Mouse (Mus musculus): ENCODE results near the gene Cdkal1. TPM values are rescaled to one million over a fixed set of nuclear protein-coding genes. Genes with fewer than 3 reads are reported as not detected.

Cdkal1 gene
- polyA plus RNA-seq, 1 experiment: 5.1 TPM

- H3K4me3 ChIP-seq (ENCODE audit: insufficient read depth, poor library complexity, severe bottlenecking): no peak overlapping the region
- TF ChIP-seq MYOD1 (IDR thresholded peaks at IDR 0.05; ENCODE audit: control insufficient read depth, insufficient read length, low read depth): no peak
- TF ChIP-seq CTCF (IDR thresholded peaks at IDR 0.05; ENCODE audit: control insufficient read depth, insufficient read depth, insufficient read length): no peak
- TF ChIP-seq MAX (IDR thresholded peaks at IDR 0.05): no peak
- no peak for TF ChIP-seq USF1 (IDR thresholded peaks at IDR 0.05; ENCODE audit: low read depth)
- no peak for TF ChIP-seq CEBPB (IDR thresholded peaks at IDR 0.05; ENCODE audit: low read depth)
- no peaks in the 10 kb centered on the region for H3K36me3 ChIP-seq (ENCODE audit: control insufficient read depth, insufficient read depth)
- H3ac ChIP-seq (ENCODE audit: control insufficient read depth, insufficient read length, low read depth): no peak overlapping the region
- H3K27me3 ChIP-seq (ENCODE audit: control insufficient read depth, insufficient read depth, insufficient read length): no peaks in the 10 kb centered on the region
- no peaks in the 10 kb centered on the region for H3K79me2 ChIP-seq (ENCODE audit: control insufficient read depth, insufficient read depth)
- no peaks in the 10 kb centered on the region for H3K79me3 ChIP-seq (ENCODE audit: low read depth)
Observed at GRCm38 (mm10) chr13:29210159-29211021, 645.1 kb downstream of the Cdkal1 start.

- no peak overlapping the region for H3K4me3 ChIP-seq (ENCODE audit: insufficient read depth, poor library complexity, severe bottlenecking)
Observed at GRCm38 (mm10) chr13:29208749-29209148, 646.7 kb downstream of the Cdkal1 start.

GRCm38 (mm10) chr13:29203856-29204255, 651.6 kb downstream of the Cdkal1 start:
- Histone ChIP-seq H3K4me3 (ENCODE audit: insufficient read depth, poor library complexity, severe bottlenecking) (no peak overlapping the region), H3K79me3 (ENCODE audit: low read depth) (no peaks in the 10 kb centered on the region), H3K79me2 (ENCODE audit: control insufficient read depth, insufficient read depth) (no peaks in the 10 kb centered on the region), H3K27me3 (ENCODE audit: control insufficient read depth, insufficient read depth, insufficient read length) (no peaks in the 10 kb centered on the region), H3ac (ENCODE audit: control insufficient read depth, insufficient read length, low read depth) (no peak overlapping the region), H3K36me3 (ENCODE audit: control insufficient read depth, insufficient read depth) (no peaks in the 10 kb centered on the region)
- TF ChIP-seq CEBPB (IDR thresholded peaks at IDR 0.05; ENCODE audit: low read depth): no peak
- no peak for TF ChIP-seq MYOG (IDR thresholded peaks at IDR 0.05; ENCODE audit: control insufficient read depth, extremely low read depth, insufficient read length)
- no peak for TF ChIP-seq MYOD1 (IDR thresholded peaks at IDR 0.05; ENCODE audit: control insufficient read depth, insufficient read length, low read depth)
- no peak for TF ChIP-seq CTCF (IDR thresholded peaks at IDR 0.05; ENCODE audit: control insufficient read depth, insufficient read depth, insufficient read length)
- no peak for TF ChIP-seq FOSL1 (IDR thresholded peaks at IDR 0.05; ENCODE audit: insufficient read depth, low read length, poor library complexity, severe bottlenecking)
- no peak for TF ChIP-seq USF1 (IDR thresholded peaks at IDR 0.05; ENCODE audit: low read depth)
- no peak for TF ChIP-seq MAX (IDR thresholded peaks at IDR 0.05)

More at GRCm38 (mm10) chr13:29208749-29209148, 646.7 kb downstream of the Cdkal1 start:
- H3K79me3 ChIP-seq (ENCODE audit: low read depth): no peaks in the 10 kb centered on the region
- no peaks in the 10 kb centered on the region for H3K27me3 ChIP-seq (ENCODE audit: control insufficient read depth, insufficient read depth, insufficient read length)
- H3K79me2 ChIP-seq (ENCODE audit: control insufficient read depth, insufficient read depth): no peaks in the 10 kb centered on the region
- H3K36me3 ChIP-seq (ENCODE audit: control insufficient read depth, insufficient read depth): no peaks in the 10 kb centered on the region
- H3ac ChIP-seq (ENCODE audit: control insufficient read depth, insufficient read length, low read depth): no peak overlapping the region
- TF ChIP-seq FOSL1 (IDR thresholded peaks at IDR 0.05; ENCODE audit: insufficient read depth, low read length, poor library complexity, severe bottlenecking) (no peak), CTCF (IDR thresholded peaks at IDR 0.05; ENCODE audit: control insufficient read depth, insufficient read depth, insufficient read length) (no peak), USF1 (IDR thresholded peaks at IDR 0.05; ENCODE audit: low read depth) (no peak), MAX (IDR thresholded peaks at IDR 0.05) (no peak), CEBPB (IDR thresholded peaks at IDR 0.05; ENCODE audit: low read depth) (no peak), MYOG (IDR thresholded peaks at IDR 0.05; ENCODE audit: control insufficient read depth, extremely low read depth, insufficient read length) (no peak), MYOD1 (IDR thresholded peaks at IDR 0.05; ENCODE audit: control insufficient read depth, insufficient read length, low read depth) (no peak)

GRCm38 (mm10) chr13:29203426-29203825, 652.0 kb downstream of the Cdkal1 start:
- H3ac ChIP-seq (ENCODE audit: control insufficient read depth, insufficient read length, low read depth): no peak overlapping the region
- no peak overlapping the region for H3K4me3 ChIP-seq (ENCODE audit: insufficient read depth, poor library complexity, severe bottlenecking)
- H3K79me3 ChIP-seq (ENCODE audit: low read depth): no peaks in the 10 kb centered on the region
- no peaks in the 10 kb centered on the region for H3K36me3 ChIP-seq (ENCODE audit: control insufficient read depth, insufficient read depth)
- no peaks in the 10 kb centered on the region for H3K27me3 ChIP-seq (ENCODE audit: control insufficient read depth, insufficient read depth, insufficient read length)
- TF ChIP-seq MAX (IDR thresholded peaks at IDR 0.05) (no peak), FOSL1 (IDR thresholded peaks at IDR 0.05; ENCODE audit: insufficient read depth, low read length, poor library complexity, severe bottlenecking) (no peak), USF1 (IDR thresholded peaks at IDR 0.05; ENCODE audit: low read depth) (no peak), CTCF (IDR thresholded peaks at IDR 0.05; ENCODE audit: control insufficient read depth, insufficient read depth, insufficient read length) (no peak), MYOG (IDR thresholded peaks at IDR 0.05; ENCODE audit: control insufficient read depth, extremely low read depth, insufficient read length) (no peak), CEBPB (IDR thresholded peaks at IDR 0.05; ENCODE audit: low read depth) (no peak), MYOD1 (IDR thresholded peaks at IDR 0.05; ENCODE audit: control insufficient read depth, insufficient read length, low read depth) (no peak)
- H3K79me2 ChIP-seq (ENCODE audit: control insufficient read depth, insufficient read depth): no peaks in the 10 kb centered on the region

GRCm38 (mm10) chr13:29202562-29202961, 652.9 kb downstream of the Cdkal1 start:
- Histone ChIP-seq H3K79me2 (ENCODE audit: control insufficient read depth, insufficient read depth) (no peaks in the 10 kb centered on the region), H3K36me3 (ENCODE audit: control insufficient read depth, insufficient read depth) (no peaks in the 10 kb centered on the region), H3K4me3 (ENCODE audit: insufficient read depth, poor library complexity, severe bottlenecking) (no peak overlapping the region)

More at GRCm38 (mm10) chr13:29202562-29202961, 652.9 kb downstream of the Cdkal1 start:
- Histone ChIP-seq H3ac (ENCODE audit: control insufficient read depth, insufficient read length, low read depth) (no peak overlapping the region), H3K27me3 (ENCODE audit: control insufficient read depth, insufficient read depth, insufficient read length) (no peaks in the 10 kb centered on the region), H3K79me3 (ENCODE audit: low read depth) (no peaks in the 10 kb centered on the region)
- TF ChIP-seq CTCF (IDR thresholded peaks at IDR 0.05; ENCODE audit: control insufficient read depth, insufficient read depth, insufficient read length) (no peak), USF1 (IDR thresholded peaks at IDR 0.05; ENCODE audit: low read depth) (no peak), MAX (IDR thresholded peaks at IDR 0.05) (no peak), FOSL1 (IDR thresholded peaks at IDR 0.05; ENCODE audit: insufficient read depth, low read length, poor library complexity, severe bottlenecking) (no peak), MYOD1 (IDR thresholded peaks at IDR 0.05; ENCODE audit: control insufficient read depth, insufficient read length, low read depth) (no peak), CEBPB (IDR thresholded peaks at IDR 0.05; ENCODE audit: low read depth) (no peak), MYOG (IDR thresholded peaks at IDR 0.05; ENCODE audit: control insufficient read depth, extremely low read depth, insufficient read length) (no peak)
